Mouse (Mus musculus): ENCODE results near the gene Gm20388. TPM values are rescaled to one million over a fixed set of nuclear protein-coding genes. Genes with fewer than 3 reads are reported as not detected.
A peak's percentile ranks its signal among the peaks of the same experiment; 100 is the strongest.

Gm20388 gene
- total and polyA plus RNA-seq, 2 experiments from 2014 or later = 17.3 TPM; not detected in 1

GRCm38 (mm10) chr8:120276051-120276890, 365.6 kb downstream of the Gm20388 start:
- peaks cover 27% of the 10 kb centered on the region for H3K4me1 ChIP-seq (ENCODE audit: control insufficient read depth, insufficient read depth)

GRCm38 (mm10) chr8:120276891-120277426, 366.3 kb downstream of the Gm20388 start:
- WGBS = 16% methylated on average over 16 of the region's 16 CpGs
- peak; percentile 34 for TF ChIP-seq CTCF (IDR thresholded peaks at IDR 0.05; ENCODE audit: low read depth)
- TF ChIP-seq EP300 (IDR thresholded peaks at IDR 0.05; ENCODE audit: low read depth) = no peak

More at GRCm38 (mm10) chr8:120276051-120276890, 365.6 kb downstream of the Gm20388 start:
- Histone ChIP-seq H3K27me3 (ENCODE audit: control insufficient read depth, insufficient read depth, low read length) (no peaks in the 10 kb centered on the region), H3K9ac (replicated peaks; ENCODE audit: low read depth, low read length) (peak overlapping the region; percentile 35; the same call in 1 of the 2 replicates), H3K4me2 (ENCODE audit: low read depth, low read length) (peak overlapping the region; percentile 87), H3K27ac (ENCODE audit: low read depth) (peak overlapping the region; percentile 73), H3K9me3 (replicated peaks; ENCODE audit: control insufficient read depth, low read length) (no peaks in the 10 kb centered on the region), H3K4me3 (ENCODE audit: low read depth, low read length) (peak overlapping the region; percentile 49), H3K36me3 (replicated peaks; ENCODE audit: control insufficient read depth, insufficient read depth, low read length) (no peaks in the 10 kb centered on the region)
- 1% methylated on average over 44 of the region's 49 CpGs for WGBS
- TF ChIP-seq EP300 (IDR thresholded peaks at IDR 0.05; ENCODE audit: low read depth) = no peak
- peak; percentile 89 for ATAC-seq (ENCODE audit: insufficient read depth, low read depth)
- peak; percentile 82 for DNase-seq (ENCODE audit: low spot score)

GRCm38 (mm10) chr8:120278009-120278408, 367.4 kb downstream of the Gm20388 start:
- H3K4me3 ChIP-seq (ENCODE audit: low read depth, low read length) = no peak overlapping the region
- DNase-seq (ENCODE audit: low spot score) (no peak), ATAC-seq (ENCODE audit: insufficient read depth, low read depth) (no peak)
- H3K36me3 ChIP-seq (replicated peaks; ENCODE audit: control insufficient read depth, insufficient read depth, low read length) = no peaks in the 10 kb centered on the region
- TF ChIP-seq EP300 (IDR thresholded peaks at IDR 0.05; ENCODE audit: low read depth) (no peak), CTCF (IDR thresholded peaks at IDR 0.05; ENCODE audit: low read depth) (no peak)
- no peak overlapping the region for H3K27ac ChIP-seq (ENCODE audit: low read depth)
- H3K4me2 ChIP-seq (ENCODE audit: low read depth, low read length) = no peak overlapping the region
- no peaks in the 10 kb centered on the region for H3K9me3 ChIP-seq (replicated peaks; ENCODE audit: control insufficient read depth, low read length)
- H3K9ac ChIP-seq (replicated peaks; ENCODE audit: low read depth, low read length) = no peak overlapping the region
- peaks cover 35% of the 10 kb centered on the region for H3K4me1 ChIP-seq (ENCODE audit: control insufficient read depth, insufficient read depth)
- WGBS = 59% methylated on average over 14 of the region's 14 CpGs
- no peaks in the 10 kb centered on the region for H3K27me3 ChIP-seq (ENCODE audit: control insufficient read depth, insufficient read depth, low read length)

More at GRCm38 (mm10) chr8:120276891-120277426, 366.3 kb downstream of the Gm20388 start:
- peak overlapping the region; percentile 35; the same call in 1 of the 2 replicates for H3K9ac ChIP-seq (replicated peaks; ENCODE audit: low read depth, low read length)
- no peaks in the 10 kb centered on the region for H3K36me3 ChIP-seq (replicated peaks; ENCODE audit: control insufficient read depth, insufficient read depth, low read length)
- peak overlapping the region; percentile 49 for H3K4me3 ChIP-seq (ENCODE audit: low read depth, low read length)
- no peaks in the 10 kb centered on the region for H3K9me3 ChIP-seq (replicated peaks; ENCODE audit: control insufficient read depth, low read length)
- H3K27ac ChIP-seq (ENCODE audit: low read depth) = peak overlapping the region; percentile 73
- peaks cover 27% of the 10 kb centered on the region for H3K4me1 ChIP-seq (ENCODE audit: control insufficient read depth, insufficient read depth)
- DNase-seq (ENCODE audit: low spot score) (peak; percentile 53), ATAC-seq (ENCODE audit: insufficient read depth, low read depth) (peak; percentile 24)
- H3K4me2 ChIP-seq (ENCODE audit: low read depth, low read length) = peak overlapping the region; percentile 87
- H3K27me3 ChIP-seq (ENCODE audit: control insufficient read depth, insufficient read depth, low read length) = no peaks in the 10 kb centered on the region

GRCm38 (mm10) chr8:120279418-120279817, 368.8 kb downstream of the Gm20388 start:
- H3K4me3 ChIP-seq (ENCODE audit: low read depth, low read length) = no peak overlapping the region
- ATAC-seq (ENCODE audit: insufficient read depth, low read depth) (no peak), DNase-seq (ENCODE audit: low spot score) (no peak)
- no peak overlapping the region for H3K9ac ChIP-seq (replicated peaks; ENCODE audit: low read depth, low read length)
- WGBS = 54% methylated on average over 7 of the region's 8 CpGs
- H3K27ac ChIP-seq (ENCODE audit: low read depth) = no peak overlapping the region
- H3K36me3 ChIP-seq (replicated peaks; ENCODE audit: control insufficient read depth, insufficient read depth, low read length) = no peaks in the 10 kb centered on the region
- no peaks in the 10 kb centered on the region for H3K27me3 ChIP-seq (ENCODE audit: control insufficient read depth, insufficient read depth, low read length)
- H3K4me1 ChIP-seq (ENCODE audit: control insufficient read depth, insufficient read depth) = peaks cover 37% of the 10 kb centered on the region
- no peaks in the 10 kb centered on the region for H3K9me3 ChIP-seq (replicated peaks; ENCODE audit: control insufficient read depth, low read length)
- H3K4me2 ChIP-seq (ENCODE audit: low read depth, low read length) = no peak overlapping the region
- TF ChIP-seq EP300 (IDR thresholded peaks at IDR 0.05; ENCODE audit: low read depth) (no peak), CTCF (IDR thresholded peaks at IDR 0.05; ENCODE audit: low read depth) (no peak)

GRCm38 (mm10) chr8:120281487-120281886, 370.8 kb downstream of the Gm20388 start:
- TF ChIP-seq EP300 (IDR thresholded peaks at IDR 0.05; ENCODE audit: low read depth) (no peak), CTCF (IDR thresholded peaks at IDR 0.05; ENCODE audit: low read depth) (peak; percentile 93)
- Histone ChIP-seq H3K4me1 (ENCODE audit: control insufficient read depth, insufficient read depth) (peaks cover 41% of the 10 kb centered on the region), H3K4me2 (ENCODE audit: low read depth, low read length) (no peak overlapping the region), H3K9ac (replicated peaks; ENCODE audit: low read depth, low read length) (no peak overlapping the region), H3K36me3 (replicated peaks; ENCODE audit: control insufficient read depth, insufficient read depth, low read length) (no peaks in the 10 kb centered on the region), H3K4me3 (ENCODE audit: low read depth, low read length) (no peak overlapping the region), H3K27ac (ENCODE audit: low read depth) (no peak overlapping the region), H3K27me3 (ENCODE audit: control insufficient read depth, insufficient read depth, low read length) (no peaks in the 10 kb centered on the region), H3K9me3 (replicated peaks; ENCODE audit: control insufficient read depth, low read length) (no peaks in the 10 kb centered on the region)
- DNase-seq (ENCODE audit: low spot score) = peak; percentile 79
- 21% methylated on average over 4 of the region's 4 CpGs for WGBS
- 0 out of 2 replicates have a peak, but pooled peaks have one; percentile 28 for ATAC-seq (ENCODE audit: insufficient read depth, low read depth)
